Mouse (Mus musculus) heart, postnatal 0 days (tissue): ENCODE results near the gene St6galnac5.

ENCODE experiments used
- CTCF ChIP-seq: IDR thresholded peaks from 2 replicates; pipeline ENCODE4 v1.5.1; 2016; ENCODE audit warnings: antibody characterized with exemption, control low read depth, low read depth
- EP300 ChIP-seq: IDR thresholded peaks from 2 replicates; pipeline ENCODE4 v1.6.1; 2016; ENCODE audit warnings: antibody characterized with exemption, low read depth

GRCm38 (mm10) chr3:152925364-152925763, 56.7 kb downstream of the St6galnac5 start:
- TF ChIP-seq CTCF (no peak), EP300 (no peak)
